Mouse (Mus musculus) intestine, postnatal 0 days (tissue): ENCODE data around the gene Il12b. TPM values are rescaled to one million over a fixed set of nuclear protein-coding genes. Genes with fewer than 3 reads are reported as not detected.
A peak's percentile ranks its signal among the peaks of the same experiment; 100 is the strongest.

Experiments used
- ATAC-seq: fragments of 200-750 bp; cut with Nextera tagmentation; 2 replicates; pipeline ENCODE4 v1.8.0; 2017; ENCODE audit warnings: mild to moderate bottlenecking, moderate TSS enrichment, moderate library complexity
- H3K27ac ChIP-seq: fragments of 300-500 bp; sonication (generic); 2 replicates; pipeline ENCODE4 v1.5.1; 2014; ENCODE audit warnings: mild to moderate bottlenecking, low read depth, low read length, moderate library complexity
- H3K27me3 ChIP-seq: fragments of 300-500 bp; sonication (generic); replicated peaks from 2 replicates; pipeline ENCODE4 v1.6.1; 2014; ENCODE audit warnings: low read length, mixed read lengths; ENCODE audit not compliant: control insufficient read depth, insufficient read depth
- H3K36me3 ChIP-seq: fragments of 300-500 bp; sonication (generic); 2 replicates; pipeline ENCODE4 v1.6.1; 2014; ENCODE audit warnings: mild to moderate bottlenecking, moderate library complexity; ENCODE audit not compliant: control insufficient read depth, insufficient read depth
- H3K4me1 ChIP-seq: fragments of 300-500 bp; sonication (generic); replicated peaks from 2 replicates; pipeline ENCODE4 v1.6.1; 2014; ENCODE audit warnings: antibody characterized with exemption, low read length, mixed read lengths; ENCODE audit not compliant: control insufficient read depth, insufficient read depth
- H3K4me2 ChIP-seq: fragments of 300-500 bp; sonication (generic); replicated peaks from 2 replicates; pipeline ENCODE4 v1.6.1; 2014; ENCODE audit warnings: low read depth, mild to moderate bottlenecking, moderate library complexity
- H3K4me3 ChIP-seq: fragments of 300-500 bp; sonication (generic); 2 replicates; pipeline ENCODE4 v1.5.1; 2014; ENCODE audit warnings: low read depth, low read length
- H3K9ac ChIP-seq: fragments of 300-500 bp; sonication (generic); 2 replicates; pipeline ENCODE4 v1.6.1; 2014; ENCODE audit warnings: mild to moderate bottlenecking, low read depth, low read length
- H3K9me3 ChIP-seq: fragments of 300-500 bp; sonication (generic); 2 replicates; pipeline ENCODE4 v1.6.1; 2016; ENCODE audit warnings: mixed run types; ENCODE audit not compliant: control insufficient read depth
- CTCF ChIP-seq: sonication (generic); IDR thresholded peaks from 2 replicates; pipeline ENCODE4 v1.5.1; 2016; ENCODE audit warnings: low read depth, mild to moderate bottlenecking, control low read depth, antibody characterized with exemption, moderate library complexity
- WGBS: fragments of 180-500 bp; shearing (Covaris S2); extraction: QIAGEN DNeasy Blood & Tissue Kit; methylation state at CpG from one replicate; pipeline ENCODE4 v1.1.7; 2014; 5-methylcytosine and 5-hydroxymethylcytosine counted together
- polyA plus RNA-seq: library from polyadenylated mRNA; unstranded; fragments of >200 nt; fragmentation: Nextera tagmentation; extraction: Ambion mirVana; gene quantifications from 2 replicates; pipeline ENCODE4 v1.2.1, GENCODE M21; 2015

The Il12b gene
- polyA plus RNA-seq, 1 experiment from 2014 or later: not detected

- ATAC-seq: no peak
- no peak overlapping the region for H3K27ac ChIP-seq
- H3K4me1 ChIP-seq: no peaks in the 10 kb centered on the region; the same call in 1 of the 2 replicates
- no peak overlapping the region for H3K9ac ChIP-seq
- TF ChIP-seq CTCF: no peak
- whole genome bisulfite sequencing: 67% methylated on average over 3 of the region's 3 CpGs
- H3K4me3 ChIP-seq: no peak overlapping the region
- no peak overlapping the region for H3K4me2 ChIP-seq
- H3K9me3 ChIP-seq: no peaks in the 10 kb centered on the region
- no peaks in the 10 kb centered on the region for H3K27me3 ChIP-seq
- no peaks in the 10 kb centered on the region for H3K36me3 ChIP-seq
Measured at GRCm38 (mm10) chr11:44397551-44397950, 2.3 kb upstream of the Il12b start.

DNA sequence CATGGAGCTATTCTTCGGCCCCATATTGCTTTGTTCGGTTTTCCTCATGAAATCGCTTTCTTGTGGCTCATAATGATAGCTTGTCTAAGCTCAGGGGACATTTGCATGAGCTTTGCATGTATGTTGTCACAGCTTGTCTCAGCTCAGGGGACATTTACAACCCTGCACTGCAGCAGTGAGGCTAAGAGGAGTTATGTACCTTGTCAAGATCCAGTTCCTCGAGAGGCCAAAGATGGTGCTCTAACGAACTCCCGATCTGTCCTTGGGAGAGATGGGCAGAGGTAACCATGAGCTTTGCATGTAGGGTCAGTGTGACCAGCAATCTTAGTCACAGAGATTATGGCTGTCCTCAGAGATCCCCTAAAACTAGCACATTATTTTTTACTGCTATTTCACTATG is 1.5 kb upstream of the Il12b start:
- H3K9ac ChIP-seq: no peak overlapping the region
- ATAC-seq: no peak
- H3K4me3 ChIP-seq: no peak overlapping the region
- H3K4me2 ChIP-seq: peak overlapping the region; percentile 58; the same call in 1 of the 2 replicates
- H3K27ac ChIP-seq: no peak overlapping the region
- 77% methylated on average over 6 of the region's 6 CpGs for WGBS
- no peaks in the 10 kb centered on the region for H3K27me3 ChIP-seq
- no peaks in the 10 kb centered on the region for H3K36me3 ChIP-seq
- TF ChIP-seq CTCF: no peak
- no peaks in the 10 kb centered on the region; the same call in 1 of the 2 replicates for H3K4me1 ChIP-seq
- H3K9me3 ChIP-seq: no peaks in the 10 kb centered on the region

- Histone ChIP-seq H3K27ac (no peak overlapping the region), H3K9ac (no peak overlapping the region), H3K9me3 (no peaks in the 10 kb centered on the region), H3K36me3 (no peaks in the 10 kb centered on the region), H3K4me1 (no peaks in the 10 kb centered on the region; the same call in 1 of the 2 replicates), H3K4me2 (peak overlapping the region; percentile 58), H3K4me3 (peak overlapping the region; percentile 26), H3K27me3 (no peaks in the 10 kb centered on the region)
- ATAC-seq: no peak
- TF ChIP-seq CTCF: peak; percentile 78
- 2% methylated on average over 20 of the region's 20 CpGs for WGBS
Measured at GRCm38 (mm10) chr11:44398782-44399225, 1.1 kb upstream of the Il12b start.

DNA sequence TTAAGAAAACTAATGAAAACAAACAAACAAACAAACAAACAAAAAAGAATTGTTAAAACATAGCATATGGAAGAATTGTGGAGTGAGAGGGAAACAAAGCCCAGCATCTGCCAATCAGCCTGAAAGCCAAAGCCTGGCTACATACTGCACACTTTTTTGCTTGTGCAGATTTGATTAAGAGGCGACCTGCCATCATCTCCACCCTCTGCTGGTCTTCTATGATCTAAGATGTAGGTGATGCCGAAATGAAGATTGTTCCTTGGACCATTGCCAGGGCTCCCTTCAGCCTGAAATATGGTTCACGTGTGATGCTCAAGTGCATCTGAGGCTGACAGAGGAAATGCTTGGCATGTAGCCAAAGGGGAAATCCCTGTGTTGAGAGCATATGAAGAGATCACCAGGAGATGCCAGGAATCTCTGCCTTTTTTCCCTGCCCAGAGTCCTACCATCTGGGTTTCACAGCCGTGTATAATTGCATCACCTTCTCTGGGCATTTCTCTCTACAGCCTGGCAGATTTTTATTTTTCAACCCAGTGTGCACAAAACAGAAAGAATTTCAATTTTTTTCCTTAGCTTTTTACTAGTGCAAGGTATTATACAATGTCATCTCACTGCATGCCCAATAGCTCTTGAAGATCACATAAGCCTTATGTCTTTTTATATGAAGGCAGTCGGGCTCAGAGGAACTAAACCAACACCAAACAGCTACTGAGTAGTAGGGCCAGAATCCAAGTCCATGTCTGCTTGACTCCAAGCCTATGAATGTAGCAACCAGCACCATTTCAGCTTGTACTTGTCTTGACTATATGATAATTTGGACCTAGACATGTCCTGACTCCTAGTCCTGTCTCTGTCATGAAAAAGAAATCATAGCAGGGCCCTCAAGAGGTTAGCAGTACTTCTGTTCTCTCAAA is 2.0 kb downstream of the Il12b start:
- Histone ChIP-seq H3K9ac (no peak overlapping the region), H3K4me3 (no peak overlapping the region), H3K27me3 (no peaks in the 10 kb centered on the region), H3K36me3 (no peaks in the 10 kb centered on the region), H3K9me3 (no peaks in the 10 kb centered on the region), H3K4me2 (no peak overlapping the region), H3K4me1 (no peaks in the 10 kb centered on the region; the same call in 1 of the 2 replicates), H3K27ac (no peak overlapping the region)
- 47% methylated on average over 5 of the region's 5 CpGs for WGBS
- no peak for TF ChIP-seq CTCF
- no peak for ATAC-seq

DNA sequence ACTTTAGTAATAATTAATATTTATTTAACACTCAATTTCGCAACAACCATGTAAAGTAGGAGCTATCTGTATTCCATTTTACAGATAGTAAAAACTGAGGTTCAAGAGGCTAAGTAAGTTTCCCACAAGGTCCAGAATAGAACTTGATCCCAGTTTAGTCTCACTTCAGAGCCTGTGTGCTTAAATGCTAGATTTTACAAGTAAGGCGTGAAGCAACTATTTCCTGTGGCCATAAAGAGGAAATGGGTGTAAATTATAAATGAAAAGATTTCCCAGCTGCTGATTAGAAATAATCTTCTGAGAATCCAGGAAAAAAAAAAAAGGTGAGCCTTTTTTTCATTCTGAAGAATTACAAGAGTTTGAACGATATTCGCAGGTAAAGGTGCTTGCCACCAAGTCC is 5.2 kb downstream of the Il12b start:
- Histone ChIP-seq H3K9ac (no peak overlapping the region), H3K4me3 (no peak overlapping the region)
- ATAC-seq: no peak

DNA sequence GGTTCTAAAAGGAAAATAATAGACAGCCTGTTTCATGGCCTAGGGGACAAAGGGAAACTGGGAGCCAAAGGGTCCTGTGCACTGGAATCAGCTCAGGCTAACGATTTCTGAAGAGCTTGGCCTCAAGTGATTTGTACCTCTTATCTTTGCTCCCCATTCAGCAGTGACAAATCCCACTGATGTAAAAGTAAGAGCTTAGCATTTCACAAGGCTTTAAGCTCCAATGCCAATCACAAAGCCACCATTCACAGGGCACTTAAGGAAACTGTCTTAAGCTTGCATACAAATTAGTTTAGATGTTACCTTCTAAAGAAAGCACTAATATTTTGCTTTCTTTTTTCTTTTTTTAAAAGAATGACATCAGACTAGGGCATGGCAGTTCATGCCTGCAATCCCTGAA is 6.1 kb downstream of the Il12b start:
- Histone ChIP-seq H3K4me1 (no peaks in the 10 kb centered on the region), H3K4me2 (no peak overlapping the region), H3K27me3 (no peaks in the 10 kb centered on the region), H3K36me3 (no peaks in the 10 kb centered on the region), H3K9me3 (no peaks in the 10 kb centered on the region), H3K4me3 (no peak overlapping the region), H3K9ac (no peak overlapping the region), H3K27ac (no peak overlapping the region)
- WGBS: 22% methylated on average over 1 of the region's 1 CpGs
- ATAC-seq: no peak
- no peak for TF ChIP-seq CTCF

More for the DNA sequence above, 5.2 kb downstream of the Il12b start:
- Histone ChIP-seq H3K27me3 (no peaks in the 10 kb centered on the region), H3K36me3 (no peaks in the 10 kb centered on the region), H3K4me2 (no peak overlapping the region), H3K27ac (no peak overlapping the region), H3K4me1 (no peaks in the 10 kb centered on the region), H3K9me3 (no peaks in the 10 kb centered on the region)
- no peak for TF ChIP-seq CTCF
- WGBS: 86% methylated on average over 4 of the region's 4 CpGs
